Mouse (Mus musculus) liver, embryonic 11.5 days (tissue): ENCODE results near the gene Ces2a. TPM values are rescaled to one million over a fixed set of nuclear protein-coding genes. Genes with fewer than 3 reads are reported as not detected.

ENCODE experiments used
- microRNA-seq: library from miRNA; unstranded; fragments of <30 nt; microRNA quantifications from one replicate; pipeline ENCODE4, GENCODE M21; 2017; ENCODE audit warnings: borderline number of aligned reads
- polyA plus RNA-seq: library from polyadenylated mRNA; unstranded; fragments of >200 nt; fragmentation: Nextera tagmentation; extraction: Ambion mirVana; gene quantifications from 2 replicates; pipeline ENCODE4 v1.2.1, GENCODE M21; 2014

The Ces2a gene
- polyA plus RNA-seq, 1 experiment from 2014 or later: 2.3 TPM

Small RNA genes within 50 kb of the gene (microRNA-seq; reads per million reads assigned to microRNA genes)
- gene Gm44328: not detected

Other genes with a start within 250 kb of the Ces2a start
- 0.05 TPM in 1 of 2 replicates, not detected in the other for gene Terb1, start 224.1 kb upstream of the Ces2a start, polyA plus RNA-seq
- gene Nae1, start 199.4 kb upstream of the Ces2a start, polyA plus RNA-seq: 77.3 and 77.7 TPM in 2 replicates
- gene Car7, start 199.3 kb upstream of the Ces2a start, polyA plus RNA-seq: 2.1 and 2.3 TPM in 2 replicates
- 10.6 and 11.1 TPM in 2 replicates for gene Pdp2, start 142.6 kb upstream of the Ces2a start, polyA plus RNA-seq
- gene Cdh16, start 109.6 kb upstream of the Ces2a start, polyA plus RNA-seq: 0.18 and 0.34 TPM in 2 replicates
- gene Rrad, start 102.7 kb upstream of the Ces2a start, polyA plus RNA-seq: 1.6 and 4.1 TPM in 2 replicates
- gene Ciao2b, start 92.0 kb upstream of the Ces2a start, polyA plus RNA-seq: 93.1 and 94.0 TPM in 2 replicates
- gene Ces2b, start 97.6 kb downstream of the Ces2a start, polyA plus RNA-seq: not detected in 2 replicates
- not detected in 2 replicates for gene Ces2c, start 113.1 kb downstream of the Ces2a start, polyA plus RNA-seq
- gene Ces2e, start 192.3 kb downstream of the Ces2a start, polyA plus RNA-seq: 0.17 TPM in 1 of 2 replicates, not detected in the other
- gene Ces2f, start 213.4 kb downstream of the Ces2a start, polyA plus RNA-seq: not detected in 2 replicates
- gene Ces2g, start 227.7 kb downstream of the Ces2a start, polyA plus RNA-seq: 7.1 and 7.7 TPM in 2 replicates